Mouse (Mus musculus): ENCODE measurements around the gene Ptgir. TPM values are rescaled to one million over a fixed set of nuclear protein-coding genes. Genes with fewer than 3 reads are reported as not detected.
A peak's percentile ranks its signal among the peaks of the same experiment; 100 is the strongest.

The Ptgir gene
- polyA plus RNA-seq, 1 experiment from 2014 or later, result 0.44 TPM

GRCm38 (mm10) chr7:16892352-16892730 is 13.9 kb upstream of the Ptgir start:
- H3K4me1 ChIP-seq (ENCODE audit: control insufficient read depth, insufficient read depth, low read length), result peaks cover 42% of the 10 kb centered on the region
- peak overlapping the region; percentile 22; the same call in 1 of the 2 replicates for H3K27ac ChIP-seq (replicated peaks; ENCODE audit: low read depth, low read length)
- peaks cover 9% of the 10 kb centered on the region; the same call in 1 of the 2 replicates for H3K36me3 ChIP-seq (ENCODE audit: control insufficient read depth, insufficient read depth, low read length)
- ATAC-seq (ENCODE audit: insufficient number of reproducible peaks, low FRiP score, low TSS enrichment, low read depth), result no peak
- no peaks in the 10 kb centered on the region for H3K27me3 ChIP-seq (ENCODE audit: control insufficient read depth, insufficient read depth, low read length)
- H3K9me3 ChIP-seq (ENCODE audit: control insufficient read depth, low read length), result peaks cover 3% of the 10 kb centered on the region; the same call in 1 of the 2 replicates
- peak overlapping the region; percentile 64 for H3K4me2 ChIP-seq (ENCODE audit: low read depth, severe bottlenecking)
- no peak for DNase-seq (ENCODE audit: low spot score)
- peak overlapping the region; percentile 32 for H3K4me3 ChIP-seq (ENCODE audit: low read depth, low read length)
- 42% methylated on average over 9 of the region's 9 CpGs for WGBS
- H3K9ac ChIP-seq (ENCODE audit: low read length), result 0 out of 2 replicates have a peak overlapping the region, but pooled peaks have one; percentile 8

- H3K9ac ChIP-seq (ENCODE audit: low read length), result no peak overlapping the region
- ATAC-seq (ENCODE audit: insufficient number of reproducible peaks, low FRiP score, low TSS enrichment, low read depth), result no peak
- peak overlapping the region; percentile 32 for H3K4me3 ChIP-seq (ENCODE audit: low read depth, low read length)
- H3K9me3 ChIP-seq (ENCODE audit: control insufficient read depth, low read length), result peaks cover 3% of the 10 kb centered on the region; the same call in 1 of the 2 replicates
- H3K27me3 ChIP-seq (ENCODE audit: control insufficient read depth, insufficient read depth, low read length), result no peaks in the 10 kb centered on the region
- no peak for DNase-seq (ENCODE audit: low spot score)
- WGBS, result 3% methylated on average over 5 of the region's 6 CpGs
- H3K4me2 ChIP-seq (ENCODE audit: low read depth, severe bottlenecking), result peak overlapping the region; percentile 64
- H3K36me3 ChIP-seq (ENCODE audit: control insufficient read depth, insufficient read depth, low read length), result peaks cover 2% of the 10 kb centered on the region; the same call in 1 of the 2 replicates
- H3K27ac ChIP-seq (replicated peaks; ENCODE audit: low read depth, low read length), result no peak overlapping the region
- H3K4me1 ChIP-seq (ENCODE audit: control insufficient read depth, insufficient read depth, low read length), result peaks cover 42% of the 10 kb centered on the region
Observed at GRCm38 (mm10) chr7:16893612-16894011, 12.7 kb upstream of the Ptgir start.

- 0 out of 2 replicates have a peak overlapping the region, but pooled peaks have one; percentile 8 for H3K27ac ChIP-seq (replicated peaks; ENCODE audit: low read depth, low read length)
- 4% methylated on average over 3 of the region's 4 CpGs for WGBS
- no peaks in the 10 kb centered on the region for H3K36me3 ChIP-seq (ENCODE audit: control insufficient read depth, insufficient read depth, low read length)
- peak overlapping the region; percentile 52 for H3K4me2 ChIP-seq (ENCODE audit: low read depth, severe bottlenecking)
- H3K4me1 ChIP-seq (ENCODE audit: control insufficient read depth, insufficient read depth, low read length), result peaks cover 42% of the 10 kb centered on the region
- peak overlapping the region; percentile 18; the same call in 1 of the 2 replicates for H3K4me3 ChIP-seq (ENCODE audit: low read depth, low read length)
- DNase-seq (ENCODE audit: low spot score), result no peak
- H3K27me3 ChIP-seq (ENCODE audit: control insufficient read depth, insufficient read depth, low read length), result no peaks in the 10 kb centered on the region
- ATAC-seq (ENCODE audit: insufficient number of reproducible peaks, low FRiP score, low TSS enrichment, low read depth), result no peak
- peaks cover 3% of the 10 kb centered on the region; the same call in 1 of the 2 replicates for H3K9me3 ChIP-seq (ENCODE audit: control insufficient read depth, low read length)
- 0 out of 2 replicates have a peak overlapping the region, but pooled peaks have one; percentile 27 for H3K9ac ChIP-seq (ENCODE audit: low read length)
Observed at GRCm38 (mm10) chr7:16894279-16894678, 12.0 kb upstream of the Ptgir start.

- H3K4me2 ChIP-seq (ENCODE audit: low read depth, severe bottlenecking), result peak overlapping the region; percentile 52
- no peaks in the 10 kb centered on the region for H3K27me3 ChIP-seq (ENCODE audit: control insufficient read depth, insufficient read depth, low read length)
- peak; percentile 54; the same call in 1 of the 2 replicates for ATAC-seq (ENCODE audit: insufficient number of reproducible peaks, low FRiP score, low TSS enrichment, low read depth)
- DNase-seq (ENCODE audit: low spot score), result peak; percentile 93
- H3K4me1 ChIP-seq (ENCODE audit: control insufficient read depth, insufficient read depth, low read length), result peaks cover 42% of the 10 kb centered on the region
- peak overlapping the region; percentile 18 for H3K4me3 ChIP-seq (ENCODE audit: low read depth, low read length)
- H3K27ac ChIP-seq (replicated peaks; ENCODE audit: low read depth, low read length), result no peak overlapping the region
- no peaks in the 10 kb centered on the region for H3K36me3 ChIP-seq (ENCODE audit: control insufficient read depth, insufficient read depth, low read length)
- no peak overlapping the region for H3K9ac ChIP-seq (ENCODE audit: low read length)
- 1% methylated on average over 24 of the region's 24 CpGs for WGBS
- H3K9me3 ChIP-seq (ENCODE audit: control insufficient read depth, low read length), result no peaks in the 10 kb centered on the region
Observed at GRCm38 (mm10) chr7:16895000-16895399, 11.3 kb upstream of the Ptgir start.

GRCm38 (mm10) chr7:16895511-16895910 is 10.8 kb upstream of the Ptgir start:
- no peak for ATAC-seq (ENCODE audit: insufficient number of reproducible peaks, low FRiP score, low TSS enrichment, low read depth)
- 36% methylated on average over 10 of the region's 10 CpGs for WGBS
- H3K27ac ChIP-seq (replicated peaks; ENCODE audit: low read depth, low read length), result no peak overlapping the region
- peaks cover 40% of the 10 kb centered on the region for H3K4me1 ChIP-seq (ENCODE audit: control insufficient read depth, insufficient read depth, low read length)
- no peaks in the 10 kb centered on the region for H3K36me3 ChIP-seq (ENCODE audit: control insufficient read depth, insufficient read depth, low read length)
- no peak overlapping the region for H3K9ac ChIP-seq (ENCODE audit: low read length)
- no peak overlapping the region for H3K4me3 ChIP-seq (ENCODE audit: low read depth, low read length)
- DNase-seq (ENCODE audit: low spot score), result no peak
- H3K4me2 ChIP-seq (ENCODE audit: low read depth, severe bottlenecking), result peak overlapping the region; percentile 52
- no peaks in the 10 kb centered on the region for H3K9me3 ChIP-seq (ENCODE audit: control insufficient read depth, low read length)
- H3K27me3 ChIP-seq (ENCODE audit: control insufficient read depth, insufficient read depth, low read length), result no peaks in the 10 kb centered on the region

- Histone ChIP-seq H3K4me3 (ENCODE audit: low read depth, low read length) (no peak overlapping the region), H3K4me2 (ENCODE audit: low read depth, severe bottlenecking) (no peak overlapping the region), H3K27ac (replicated peaks; ENCODE audit: low read depth, low read length) (no peak overlapping the region), H3K36me3 (ENCODE audit: control insufficient read depth, insufficient read depth, low read length) (no peaks in the 10 kb centered on the region), H3K9me3 (ENCODE audit: control insufficient read depth, low read length) (no peaks in the 10 kb centered on the region), H3K9ac (ENCODE audit: low read length) (no peak overlapping the region), H3K4me1 (ENCODE audit: control insufficient read depth, insufficient read depth, low read length) (peaks cover 12% of the 10 kb centered on the region), H3K27me3 (ENCODE audit: control insufficient read depth, insufficient read depth, low read length) (no peaks in the 10 kb centered on the region)
- WGBS, result 22% methylated on average over 5 of the region's 5 CpGs
- no peak for DNase-seq (ENCODE audit: low spot score)
- no peak for ATAC-seq (ENCODE audit: insufficient number of reproducible peaks, low FRiP score, low TSS enrichment, low read depth)
Observed at GRCm38 (mm10) chr7:16900526-16900925, 5.8 kb upstream of the Ptgir start.

GRCm38 (mm10) chr7:16903439-16903955 is 2.8 kb upstream of the Ptgir start:
- no peak for ATAC-seq (ENCODE audit: insufficient number of reproducible peaks, low FRiP score, low TSS enrichment, low read depth)
- 91% methylated on average over 2 of the region's 2 CpGs for WGBS
- no peak for DNase-seq (ENCODE audit: low spot score)
- Histone ChIP-seq H3K9me3 (ENCODE audit: control insufficient read depth, low read length) (no peaks in the 10 kb centered on the region), H3K4me3 (ENCODE audit: low read depth, low read length) (no peak overlapping the region), H3K4me2 (ENCODE audit: low read depth, severe bottlenecking) (no peak overlapping the region), H3K4me1 (ENCODE audit: control insufficient read depth, insufficient read depth, low read length) (peaks cover 23% of the 10 kb centered on the region), H3K27me3 (ENCODE audit: control insufficient read depth, insufficient read depth, low read length) (no peaks in the 10 kb centered on the region), H3K36me3 (ENCODE audit: control insufficient read depth, insufficient read depth, low read length) (no peaks in the 10 kb centered on the region), H3K9ac (ENCODE audit: low read length) (no peak overlapping the region), H3K27ac (replicated peaks; ENCODE audit: low read depth, low read length) (no peak overlapping the region)

GRCm38 (mm10) chr7:16904120-16904675 is 2.1 kb upstream of the Ptgir start:
- Histone ChIP-seq H3K36me3 (ENCODE audit: control insufficient read depth, insufficient read depth, low read length) (no peaks in the 10 kb centered on the region), H3K9ac (ENCODE audit: low read length) (no peak overlapping the region), H3K9me3 (ENCODE audit: control insufficient read depth, low read length) (no peaks in the 10 kb centered on the region), H3K4me1 (ENCODE audit: control insufficient read depth, insufficient read depth, low read length) (peaks cover 23% of the 10 kb centered on the region), H3K27me3 (ENCODE audit: control insufficient read depth, insufficient read depth, low read length) (no peaks in the 10 kb centered on the region), H3K27ac (replicated peaks; ENCODE audit: low read depth, low read length) (no peak overlapping the region), H3K4me3 (ENCODE audit: low read depth, low read length) (no peak overlapping the region), H3K4me2 (ENCODE audit: low read depth, severe bottlenecking) (no peak overlapping the region)
- no peak for ATAC-seq (ENCODE audit: insufficient number of reproducible peaks, low FRiP score, low TSS enrichment, low read depth)
- DNase-seq (ENCODE audit: low spot score), result no peak
- WGBS, result 57% methylated on average over 8 of the region's 10 CpGs

All from limb, embryonic 11.5 days (tissue).